Mouse (Mus musculus) embryonic facial prominence, embryonic 15.5 days (tissue): ENCODE data around the gene Ogfod1. TPM values are rescaled to one million over a fixed set of nuclear protein-coding genes. Genes with fewer than 3 reads are reported as not detected.
"Not testable (repeated sequence)": the region's sequence is repeated elsewhere in the genome, so short reads cannot be mapped to it uniquely, and the experiment has no call there.

ENCODE experiments used
- ATAC-seq: fragments of 200-750 bp; cut with Nextera tagmentation; 2 replicates; pipeline ENCODE4 v1.8.0; 2017; ENCODE audit warnings: low read depth, moderate TSS enrichment; ENCODE audit not compliant: insufficient number of reproducible peaks, low FRiP score, low TSS enrichment
- H3K27ac ChIP-seq: fragments of 300-500 bp; sonication (generic); replicated peaks from 2 replicates; pipeline ENCODE4 v1.5.1; 2015; ENCODE audit warnings: mild to moderate bottlenecking, inconsistent platforms
- H3K27me3 ChIP-seq: fragments of 300-500 bp; sonication (generic); 2 replicates; pipeline ENCODE4 v1.6.1; 2015; ENCODE audit warnings: inconsistent platforms
- H3K36me3 ChIP-seq: fragments of 300-500 bp; sonication (generic); 2 replicates; pipeline ENCODE4 v1.6.1; 2015; ENCODE audit warnings: mild to moderate bottlenecking, inconsistent platforms
- H3K4me1 ChIP-seq: fragments of 300-500 bp; sonication (generic); 2 replicates; pipeline ENCODE4 v1.6.1; 2015; ENCODE audit warnings: inconsistent platforms
- H3K4me2 ChIP-seq: fragments of 300-500 bp; sonication (generic); replicated peaks from 2 replicates; pipeline ENCODE4 v1.6.1; 2015; ENCODE audit warnings: mild to moderate bottlenecking, inconsistent platforms
- H3K4me3 ChIP-seq: fragments of 300-500 bp; sonication (generic); replicated peaks from 2 replicates; pipeline ENCODE4 v1.5.1; 2015; ENCODE audit warnings: mild to moderate bottlenecking, inconsistent platforms
- H3K9ac ChIP-seq: fragments of 300-500 bp; sonication (generic); 2 replicates; pipeline ENCODE4 v1.6.1; 2015; ENCODE audit warnings: inconsistent platforms
- H3K9me3 ChIP-seq: fragments of 300-500 bp; sonication (generic); replicated peaks from 2 replicates; pipeline ENCODE4 v1.6.1; 2016; ENCODE audit warnings: inconsistent platforms
- whole genome bisulfite sequencing: fragments of 180-500 bp; shearing (Covaris S2); methylation state at CpG from one replicate; pipeline ENCODE4 v1.1.7; 2015; 5-methylcytosine and 5-hydroxymethylcytosine counted together
- polyA plus RNA-seq: library from polyadenylated mRNA; unstranded; fragments of >200 nt; fragmentation: Nextera tagmentation; extraction: Ambion mirVana; gene quantifications from 2 replicates; pipeline ENCODE4 v1.2.1, GENCODE M21; 2015

Ogfod1 gene
- polyA plus RNA-seq, 1 experiment from 2014 or later: 16.1 TPM

DNA sequence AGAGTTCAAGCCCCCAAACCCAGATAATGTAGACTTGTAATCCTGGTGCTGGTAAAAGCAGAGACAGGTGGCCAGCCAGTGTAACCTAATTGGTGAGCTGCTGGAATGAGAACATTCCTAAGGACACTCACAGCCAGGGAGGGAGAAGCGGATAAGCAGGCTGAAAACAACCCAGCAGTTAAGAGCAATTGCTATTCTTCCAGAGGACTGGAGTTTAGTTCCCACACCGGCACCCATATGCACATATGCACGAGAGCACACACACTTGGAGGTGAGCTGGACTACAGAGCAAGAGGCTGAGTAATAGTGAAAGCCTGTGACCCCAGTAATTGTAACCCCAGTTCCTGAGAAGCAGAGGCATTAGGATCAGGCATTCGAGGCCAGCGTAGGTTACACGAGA lies 13.1 kb upstream of the Ogfod1 start:
- WGBS: 90% methylated on average over 6 of the region's 6 CpGs
- no peak overlapping the region for H3K4me2 ChIP-seq
- ATAC-seq: no peak
- H3K36me3 ChIP-seq: peaks cover 74% of the 10 kb centered on the region
- no peak overlapping the region for H3K9ac ChIP-seq
- H3K9me3 ChIP-seq: no peaks in the 10 kb centered on the region
- H3K27me3 ChIP-seq: no peaks in the 10 kb centered on the region
- H3K4me1 ChIP-seq: no peaks in the 10 kb centered on the region
- no peak overlapping the region for H3K4me3 ChIP-seq
- H3K27ac ChIP-seq: no peak overlapping the region

- Histone ChIP-seq H3K4me2 (no peak overlapping the region), H3K4me1 (peaks cover 4% of the 10 kb centered on the region; the same call in 1 of the 2 replicates), H3K27me3 (no peaks in the 10 kb centered on the region), H3K9ac (no peak overlapping the region), H3K9me3 (no peaks in the 10 kb centered on the region), H3K36me3 (peaks cover 62% of the 10 kb centered on the region), H3K27ac (no peak overlapping the region), H3K4me3 (no peak overlapping the region)
- no peak for ATAC-seq
- 90% methylated on average over 9 of the region's 9 CpGs for WGBS
These were observed 7.3 kb upstream of the Ogfod1 start for GRCm38 (mm10) chr8:94029701-94030100.

- WGBS: 81% methylated on average over 3 of the region's 3 CpGs
- Histone ChIP-seq H3K9me3 (no peaks in the 10 kb centered on the region), H3K36me3 (peaks cover 27% of the 10 kb centered on the region), H3K9ac (no peak overlapping the region), H3K4me1 (peaks cover 20% of the 10 kb centered on the region), H3K27ac (no peak overlapping the region), H3K27me3 (no peaks in the 10 kb centered on the region), H3K4me3 (no peak overlapping the region), H3K4me2 (no peak overlapping the region)
- ATAC-seq: no peak
These were observed 3.4 kb upstream of the Ogfod1 start for GRCm38 (mm10) chr8:94033601-94034000.

- H3K4me2 ChIP-seq: peak overlapping the region; percentile 63
- peaks cover 12% of the 10 kb centered on the region for H3K36me3 ChIP-seq
- WGBS: 48% methylated on average over 5 of the region's 5 CpGs
- H3K9me3 ChIP-seq: no peaks in the 10 kb centered on the region
- no peak for ATAC-seq
- peak overlapping the region; percentile 64; the same call in 1 of the 2 replicates for H3K4me3 ChIP-seq
- H3K27ac ChIP-seq: no peak overlapping the region
- H3K9ac ChIP-seq: no peak overlapping the region
- H3K4me1 ChIP-seq: peaks cover 20% of the 10 kb centered on the region
- H3K27me3 ChIP-seq: no peaks in the 10 kb centered on the region
These were observed 1.8 kb upstream of the Ogfod1 start for GRCm38 (mm10) chr8:94035200-94035599.

DNA sequence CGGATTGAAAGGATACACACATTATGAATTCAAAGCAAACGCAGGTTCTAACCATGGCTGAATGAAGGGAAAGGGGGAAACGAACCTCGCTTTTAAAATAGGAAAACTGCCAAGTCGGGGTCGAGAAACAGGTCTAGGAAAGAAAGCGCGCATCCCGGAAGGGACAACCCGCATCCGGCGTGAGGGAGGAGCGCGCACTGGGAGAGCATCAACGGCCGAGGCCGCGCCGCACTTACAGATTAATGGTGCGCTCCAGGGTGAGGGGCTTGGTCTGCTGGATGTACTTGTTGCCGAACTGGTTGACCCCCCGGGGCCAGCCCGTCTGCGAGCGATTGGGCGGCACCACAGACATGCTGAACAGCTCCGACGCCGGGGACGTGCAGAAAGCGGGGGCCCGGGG lies 457 bp upstream of the Ogfod1 start:
- WGBS: under 1% methylated on average over 27 of the region's 32 CpGs
- Histone ChIP-seq H3K9ac (peak overlapping the region; percentile 39), H3K4me1 (peaks cover 20% of the 10 kb centered on the region), H3K4me3 (peak overlapping the region; percentile 64), H3K27ac (peak overlapping the region; percentile 90), H3K4me2 (peak overlapping the region; percentile 63)
- H3K36me3 ChIP-seq, H3K9me3 ChIP-seq, H3K27me3 ChIP-seq: not testable (repeated sequence)
- ATAC-seq: peak; percentile 87

- WGBS: 6% methylated on average over 15 of the region's 15 CpGs
- no peak for ATAC-seq
- no peak overlapping the region for H3K27ac ChIP-seq
These were observed 808 bp downstream of the Ogfod1 start for GRCm38 (mm10) chr8:94037806-94038205.

DNA sequence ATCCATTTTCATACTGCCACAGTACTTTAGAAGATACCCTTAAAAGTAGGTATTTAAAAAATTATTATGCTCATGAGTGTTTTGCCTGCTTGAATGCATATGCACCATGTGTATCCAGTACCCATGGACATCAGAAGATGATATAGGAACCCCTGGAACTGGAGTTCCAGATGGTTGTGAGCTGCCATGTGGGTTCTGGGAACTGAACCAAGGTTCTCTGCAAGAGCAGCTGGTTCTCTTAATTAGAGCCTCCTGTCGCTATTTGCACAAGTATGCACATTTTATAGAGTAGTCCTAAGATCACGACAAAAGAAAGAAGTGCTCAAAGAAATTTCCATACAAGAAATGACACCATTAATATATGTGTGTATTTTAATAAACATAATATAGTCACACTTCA lies 10.8 kb downstream of the Ogfod1 start:
- 65% methylated on average over 2 of the region's 2 CpGs for WGBS
- no peaks in the 10 kb centered on the region for H3K9me3 ChIP-seq
- no peaks in the 10 kb centered on the region for H3K27me3 ChIP-seq
- no peak overlapping the region for H3K4me2 ChIP-seq
- peaks cover 3% of the 10 kb centered on the region; the same call in 1 of the 2 replicates for H3K4me1 ChIP-seq
- H3K4me3 ChIP-seq: no peak overlapping the region
- no peaks in the 10 kb centered on the region for H3K36me3 ChIP-seq
- no peak overlapping the region for H3K9ac ChIP-seq
- H3K27ac ChIP-seq: no peak overlapping the region
- ATAC-seq: no peak

More at GRCm38 (mm10) chr8:94037806-94038205, 808 bp downstream of the Ogfod1 start:
- H3K36me3 ChIP-seq: no peaks in the 10 kb centered on the region
- H3K27me3 ChIP-seq: no peaks in the 10 kb centered on the region
- H3K4me2 ChIP-seq: peak overlapping the region; percentile 66
- peak overlapping the region; percentile 18 for H3K9ac ChIP-seq
- H3K4me1 ChIP-seq: peaks cover 20% of the 10 kb centered on the region
- H3K4me3 ChIP-seq: peak overlapping the region; percentile 64
- no peaks in the 10 kb centered on the region for H3K9me3 ChIP-seq

DNA sequence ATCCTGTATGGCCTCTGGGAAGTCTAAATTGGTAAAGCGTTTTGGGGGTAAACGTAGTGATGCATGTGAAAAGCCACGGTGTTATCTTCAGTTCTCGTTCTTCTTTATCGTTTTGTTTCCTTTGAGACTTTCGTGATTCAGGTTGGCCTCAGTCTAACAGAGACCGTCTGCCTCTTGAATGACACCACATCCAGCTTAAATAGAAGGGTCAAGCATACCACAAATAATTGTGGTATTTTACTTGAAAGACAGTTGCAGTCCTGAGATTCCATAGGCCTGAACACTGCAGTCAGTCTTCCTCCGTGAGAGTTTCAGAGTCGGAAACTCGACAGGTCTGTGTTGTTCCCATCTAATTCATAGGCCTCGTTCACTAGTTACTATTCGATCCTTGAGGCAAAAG lies 15.7 kb downstream of the Ogfod1 start:
- Histone ChIP-seq H3K9me3 (no peaks in the 10 kb centered on the region), H3K36me3 (peaks cover 14% of the 10 kb centered on the region; the same call in 1 of the 2 replicates), H3K4me1 (peaks cover 3% of the 10 kb centered on the region; the same call in 1 of the 2 replicates), H3K4me3 (no peak overlapping the region), H3K9ac (no peak overlapping the region), H3K27me3 (no peaks in the 10 kb centered on the region), H3K27ac (no peak overlapping the region), H3K4me2 (no peak overlapping the region)
- no peak for ATAC-seq
- 68% methylated on average over 12 of the region's 12 CpGs for WGBS

- WGBS: 63% methylated on average over 6 of the region's 6 CpGs
- peaks cover 36% of the 10 kb centered on the region for H3K36me3 ChIP-seq
- no peaks in the 10 kb centered on the region for H3K9me3 ChIP-seq
These were observed 20.3 kb downstream of the Ogfod1 start for GRCm38 (mm10) chr8:94057157-94057854.

GRCm38 (mm10) chr8:94066121-94066863 lies 29.3 kb downstream of the Ogfod1 start:
- WGBS: 73% methylated on average over 11 of the region's 11 CpGs
- H3K27ac ChIP-seq: no peak overlapping the region
- no peak for ATAC-seq

More at GRCm38 (mm10) chr8:94057157-94057854, 20.3 kb downstream of the Ogfod1 start:
- Histone ChIP-seq H3K4me2 (no peak overlapping the region), H3K27me3 (no peaks in the 10 kb centered on the region), H3K9ac (no peak overlapping the region), H3K4me1 (no peaks in the 10 kb centered on the region), H3K4me3 (no peak overlapping the region), H3K27ac (no peak overlapping the region)
- ATAC-seq: no peak

GRCm38 (mm10) chr8:94068793-94069192 lies 31.8 kb downstream of the Ogfod1 start:
- Histone ChIP-seq H3K9me3 (no peaks in the 10 kb centered on the region), H3K4me1 (no peaks in the 10 kb centered on the region), H3K27ac (no peak overlapping the region), H3K4me3 (no peak overlapping the region), H3K36me3 (peaks cover 29% of the 10 kb centered on the region), H3K4me2 (no peak overlapping the region), H3K27me3 (no peaks in the 10 kb centered on the region), H3K9ac (no peak overlapping the region)
- 92% methylated on average over 7 of the region's 7 CpGs for WGBS
- ATAC-seq: no peak

More at GRCm38 (mm10) chr8:94066121-94066863, 29.3 kb downstream of the Ogfod1 start:
- H3K4me2 ChIP-seq: no peak overlapping the region
- no peaks in the 10 kb centered on the region for H3K4me1 ChIP-seq
- H3K9me3 ChIP-seq: no peaks in the 10 kb centered on the region
- no peaks in the 10 kb centered on the region for H3K27me3 ChIP-seq
- no peak overlapping the region for H3K4me3 ChIP-seq
- H3K36me3 ChIP-seq: peaks cover 42% of the 10 kb centered on the region
- H3K9ac ChIP-seq: no peak overlapping the region
